Mouse (Mus musculus) cortical plate, adult 2 months (tissue): ENCODE measurements around the gene Ost4.

Experiments used
- CTCF ChIP-seq: fragments of 200-500 bp; IDR thresholded peaks from 2 replicates; pipeline ENCODE4 v1.5.1; 2011; ENCODE audit warnings: mild to moderate bottlenecking, control low read depth, low read length; ENCODE audit not compliant: insufficient read depth; ENCODE audit errors: extremely low read depth
- POLR2A ChIP-seq: fragments of 200-500 bp; IDR thresholded peaks from 2 replicates; pipeline ENCODE4 v1.6.1; 2011; ENCODE audit warnings: mild to moderate bottlenecking, low read length, control low read depth; ENCODE audit not compliant: insufficient read depth; ENCODE audit errors: extremely low read depth

DNA sequence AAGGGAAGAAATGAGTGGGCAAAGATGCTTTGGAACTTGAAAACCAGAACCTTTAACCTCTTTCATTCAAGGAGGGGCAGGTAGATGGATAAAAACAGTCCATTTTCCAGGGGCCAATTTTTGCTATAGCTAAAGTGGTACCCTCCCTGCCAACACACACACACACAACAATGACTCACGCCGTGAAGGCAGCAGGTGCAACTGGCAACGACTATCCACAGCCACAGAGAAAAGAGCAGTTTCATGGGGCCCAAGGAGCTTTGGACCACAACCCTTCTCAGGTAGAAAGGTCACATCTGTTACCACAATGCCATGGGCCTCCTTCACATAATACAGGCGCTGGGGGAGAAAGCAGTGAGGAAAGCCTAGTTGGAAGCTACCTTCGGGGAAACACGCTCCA, 48.2 kb upstream of the Ost4 start:
- TF ChIP-seq CTCF, result no peak
- TF ChIP-seq POLR2A, result no peak
